Mouse (Mus musculus) midbrain, postnatal 0 days (tissue): ENCODE measurements around the gene Srm. TPM values are rescaled to one million over a fixed set of nuclear protein-coding genes. Genes with fewer than 3 reads are reported as not detected.

ENCODE experiments used
- ATAC-seq: fragments of 200-750 bp; cut with Nextera tagmentation; 2 replicates; pipeline ENCODE4 v1.8.0; 2017; ENCODE audit warnings: moderate number of reproducible peaks, mild to moderate bottlenecking, moderate TSS enrichment, moderate library complexity; ENCODE audit not compliant: low FRiP score
- DNase-seq: peaks from one replicate; pipeline ENCODE4 v3.0.0-alpha.2; 2015; ENCODE audit warnings: low spot score
- H3K27ac ChIP-seq: fragments of 300-500 bp; sonication (generic); 2 replicates; pipeline ENCODE4 v1.5.1; 2014; ENCODE audit warnings: low read depth, mild to moderate bottlenecking, low read length, mixed read lengths
- H3K27me3 ChIP-seq: fragments of 300-500 bp; sonication (generic); 2 replicates; pipeline ENCODE4 v1.6.1; 2014; ENCODE audit warnings: low read length, control low read depth, mixed read lengths; ENCODE audit not compliant: insufficient read depth
- H3K36me3 ChIP-seq: fragments of 300-500 bp; sonication (generic); 2 replicates; pipeline ENCODE4 v1.6.1; 2014; ENCODE audit warnings: low read length, control low read depth, mixed read lengths; ENCODE audit not compliant: insufficient read depth
- H3K4me1 ChIP-seq: fragments of 300-500 bp; sonication (generic); 2 replicates; pipeline ENCODE4 v1.6.1; 2014; ENCODE audit warnings: mild to moderate bottlenecking, control low read depth, antibody characterized with exemption, low read length, mixed read lengths; ENCODE audit not compliant: insufficient read depth
- H3K4me2 ChIP-seq: fragments of 300-500 bp; sonication (generic); 2 replicates; pipeline ENCODE4 v1.6.1; 2014; ENCODE audit warnings: low read depth, mild to moderate bottlenecking, low read length, mixed read lengths; ENCODE audit not compliant: poor library complexity, severe bottlenecking
- H3K4me3 ChIP-seq: fragments of 300-500 bp; sonication (generic); 2 replicates; pipeline ENCODE4 v1.5.1; 2014; ENCODE audit warnings: low read depth, mild to moderate bottlenecking, low read length, moderate library complexity
- H3K9ac ChIP-seq: fragments of 300-500 bp; sonication (generic); replicated peaks from 2 replicates; pipeline ENCODE4 v1.6.1; 2014; ENCODE audit warnings: mild to moderate bottlenecking, low read length, moderate library complexity, mixed read lengths; ENCODE audit not compliant: poor library complexity, severe bottlenecking
- H3K9me3 ChIP-seq: fragments of 300-500 bp; sonication (generic); 2 replicates; pipeline ENCODE4 v1.6.1; 2016; ENCODE audit warnings: low read length, control low read depth
- CTCF ChIP-seq: IDR thresholded peaks from 2 replicates; pipeline ENCODE4 v1.5.1; 2016; ENCODE audit warnings: antibody characterized with exemption, mild to moderate bottlenecking
- WGBS: fragments of 180-500 bp; shearing (Covaris S2); extraction: QIAGEN DNeasy Blood & Tissue Kit; methylation state at CpG from one replicate; pipeline ENCODE4 v1.1.7; 2014; 5-methylcytosine and 5-hydroxymethylcytosine counted together
- polyA plus RNA-seq: library from polyadenylated mRNA; unstranded; fragments of >200 nt; fragmentation: Nextera tagmentation; extraction: Ambion mirVana; gene quantifications from 2 replicates; pipeline ENCODE4 v1.2.1, GENCODE M21; 2015
- total RNA-seq: library from RNA; depleted of rRNA; stranded (reverse); fragments of >200 nt; gene quantifications from 2 replicates; pipeline ENCODE4 v1.2.3, GENCODE M21; 2014

The Srm gene
- total and polyA plus RNA-seq, 2 experiments from 2014 or later = 74.9 to 148 TPM

DNA sequence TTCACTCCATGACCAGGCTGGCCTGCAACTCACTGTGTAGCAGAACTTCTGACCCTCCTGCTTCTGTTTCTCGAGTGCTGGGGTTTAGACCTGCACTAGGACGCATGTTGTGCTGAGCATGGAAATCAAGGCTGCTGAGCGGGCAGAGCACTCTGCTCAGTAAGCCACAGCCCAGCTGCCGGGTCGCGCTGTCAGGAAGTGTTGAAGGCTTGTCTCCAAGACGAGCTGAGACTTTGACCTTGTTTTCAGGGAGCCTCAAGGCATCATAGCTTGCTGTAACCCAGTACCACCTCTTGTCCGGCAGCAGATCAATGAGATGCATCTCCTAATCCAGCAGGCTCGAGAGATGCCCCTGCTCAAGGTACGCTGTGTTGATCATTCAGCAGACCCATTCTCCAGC, 21.2 kb upstream of the Srm start:
- H3K4me2 ChIP-seq = no peak overlapping the region
- WGBS = 93% methylated on average over 10 of the region's 10 CpGs
- H3K36me3 ChIP-seq = peaks cover 86% of the 10 kb centered on the region
- no peak for TF ChIP-seq CTCF
- H3K27me3 ChIP-seq = no peaks in the 10 kb centered on the region
- H3K27ac ChIP-seq = no peak overlapping the region
- H3K4me1 ChIP-seq = no peaks in the 10 kb centered on the region
- ATAC-seq = no peak
- H3K9ac ChIP-seq = no peak overlapping the region
- no peak overlapping the region for H3K4me3 ChIP-seq
- H3K9me3 ChIP-seq = no peaks in the 10 kb centered on the region
- no peak for DNase-seq

DNA sequence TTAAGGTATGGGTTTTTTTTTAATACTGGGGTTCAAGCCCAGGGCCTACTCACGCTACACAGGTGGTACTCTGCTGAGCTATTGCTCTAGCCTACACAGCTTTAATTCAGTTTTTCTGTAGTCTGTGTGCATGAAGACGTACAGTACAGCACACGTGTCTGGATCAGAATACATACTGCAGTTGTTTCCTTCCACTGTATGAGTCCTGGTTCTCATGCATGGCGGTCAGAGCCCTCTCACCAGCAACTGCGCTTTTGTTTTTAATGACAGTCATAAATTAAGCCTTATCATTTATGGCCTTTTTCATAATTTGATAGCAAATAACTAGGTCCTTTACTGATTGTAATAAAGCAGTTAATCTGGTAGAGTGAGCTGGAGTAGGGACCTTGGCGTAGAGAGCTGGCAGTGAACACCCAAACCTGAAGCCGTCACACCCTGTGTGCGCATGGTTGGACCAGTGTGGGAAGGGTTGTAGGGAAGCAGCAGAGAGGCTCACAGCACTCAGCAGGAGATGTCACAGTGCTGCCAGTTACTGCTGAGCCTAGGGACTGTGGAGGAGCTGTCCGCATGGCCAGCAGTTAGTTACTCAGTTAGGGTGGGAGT, 20.5 kb upstream of the Srm start:
- H3K4me2 ChIP-seq = no peak overlapping the region
- no peak overlapping the region for H3K4me3 ChIP-seq
- H3K36me3 ChIP-seq = peaks cover 86% of the 10 kb centered on the region
- no peaks in the 10 kb centered on the region for H3K27me3 ChIP-seq
- no peak for TF ChIP-seq CTCF
- 96% methylated on average over 9 of the region's 9 CpGs for WGBS
- H3K27ac ChIP-seq = no peak overlapping the region
- no peak overlapping the region for H3K9ac ChIP-seq
- H3K4me1 ChIP-seq = no peaks in the 10 kb centered on the region
- ATAC-seq = no peak
- H3K9me3 ChIP-seq = no peaks in the 10 kb centered on the region
- DNase-seq = no peak

DNA sequence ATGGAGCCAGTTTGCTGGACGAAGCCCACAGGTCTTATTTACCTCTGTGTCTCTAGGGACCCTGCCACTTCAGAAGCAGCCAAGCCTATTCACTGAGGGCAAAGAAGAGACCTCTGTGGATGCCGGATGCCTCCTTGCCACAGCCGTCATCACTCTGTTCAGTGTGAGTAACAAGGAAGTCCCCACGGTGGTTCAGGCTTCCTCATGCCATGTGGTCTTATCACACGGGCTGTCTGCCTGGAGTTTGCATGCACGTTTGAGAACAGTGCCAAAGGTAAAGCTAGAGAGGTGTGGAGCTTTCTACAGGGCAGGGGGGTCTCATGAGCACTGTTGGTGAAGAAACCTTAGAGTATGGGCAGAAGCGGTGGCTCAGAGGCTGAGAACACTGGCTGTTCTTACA, 18.1 kb upstream of the Srm start:
- no peak for TF ChIP-seq CTCF
- H3K9ac ChIP-seq = no peak overlapping the region
- peaks cover 84% of the 10 kb centered on the region for H3K36me3 ChIP-seq
- no peaks in the 10 kb centered on the region for H3K27me3 ChIP-seq
- WGBS = 92% methylated on average over 7 of the region's 7 CpGs
- no peak overlapping the region for H3K27ac ChIP-seq
- no peak overlapping the region for H3K4me3 ChIP-seq
- ATAC-seq = no peak
- no peaks in the 10 kb centered on the region for H3K9me3 ChIP-seq
- DNase-seq = no peak
- H3K4me1 ChIP-seq = no peaks in the 10 kb centered on the region
- no peak overlapping the region for H3K4me2 ChIP-seq

- no peak overlapping the region for H3K27ac ChIP-seq
- TF ChIP-seq CTCF = no peak
- no peak overlapping the region for H3K4me2 ChIP-seq
- H3K4me1 ChIP-seq = no peaks in the 10 kb centered on the region
- H3K9ac ChIP-seq = no peak overlapping the region
- H3K9me3 ChIP-seq = no peaks in the 10 kb centered on the region
- WGBS = 89% methylated on average over 9 of the region's 9 CpGs
- no peak overlapping the region for H3K4me3 ChIP-seq
- DNase-seq (no peak), ATAC-seq (no peak)
- peaks cover 52% of the 10 kb centered on the region for H3K36me3 ChIP-seq
- no peaks in the 10 kb centered on the region for H3K27me3 ChIP-seq
Observed at GRCm38 (mm10) chr4:148580765-148581164, 10.5 kb upstream of the Srm start.

DNA sequence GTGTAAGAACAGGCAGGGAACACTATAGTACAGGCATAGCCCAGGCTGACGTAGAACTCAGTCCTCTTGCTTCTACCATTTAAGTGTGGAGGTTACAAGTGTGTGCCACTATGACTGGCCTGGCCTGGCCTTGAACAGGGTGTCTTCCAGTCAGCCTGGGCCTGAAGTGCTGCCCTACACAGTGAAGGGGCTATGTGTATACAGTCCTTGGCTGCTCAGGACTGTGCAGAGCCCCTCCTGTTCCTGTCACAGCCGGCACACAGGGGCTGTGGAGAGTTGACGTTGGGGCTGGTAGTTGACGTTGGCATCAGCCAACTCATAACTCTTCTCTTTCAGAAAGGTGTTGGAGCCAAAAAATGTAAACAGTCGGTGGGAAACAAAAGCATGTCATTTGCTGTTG, 9.9 kb upstream of the Srm start:
- no peak for ATAC-seq
- H3K36me3 ChIP-seq = peaks cover 46% of the 10 kb centered on the region
- no peak overlapping the region for H3K9ac ChIP-seq
- H3K4me2 ChIP-seq = no peak overlapping the region
- WGBS = 94% methylated on average over 5 of the region's 5 CpGs
- no peaks in the 10 kb centered on the region for H3K4me1 ChIP-seq
- H3K27me3 ChIP-seq = no peaks in the 10 kb centered on the region
- no peak for TF ChIP-seq CTCF
- no peaks in the 10 kb centered on the region for H3K9me3 ChIP-seq
- H3K4me3 ChIP-seq = no peak overlapping the region
- H3K27ac ChIP-seq = no peak overlapping the region
- no peak for DNase-seq

- 86% methylated on average over 4 of the region's 4 CpGs for WGBS
- no peak overlapping the region for H3K4me2 ChIP-seq
- no peak overlapping the region for H3K4me3 ChIP-seq
- H3K36me3 ChIP-seq = peaks cover 39% of the 10 kb centered on the region
- no peaks in the 10 kb centered on the region for H3K9me3 ChIP-seq
- no peak overlapping the region for H3K9ac ChIP-seq
- no peak overlapping the region for H3K27ac ChIP-seq
- no peak for DNase-seq
- ATAC-seq = no peak
- no peak for TF ChIP-seq CTCF
- no peaks in the 10 kb centered on the region for H3K4me1 ChIP-seq
- H3K27me3 ChIP-seq = no peaks in the 10 kb centered on the region
Observed at GRCm38 (mm10) chr4:148583257-148583656, 8.0 kb upstream of the Srm start.
